ENCODE assay signal across 9 mouse cellular contexts in the genomic region with DNA sequence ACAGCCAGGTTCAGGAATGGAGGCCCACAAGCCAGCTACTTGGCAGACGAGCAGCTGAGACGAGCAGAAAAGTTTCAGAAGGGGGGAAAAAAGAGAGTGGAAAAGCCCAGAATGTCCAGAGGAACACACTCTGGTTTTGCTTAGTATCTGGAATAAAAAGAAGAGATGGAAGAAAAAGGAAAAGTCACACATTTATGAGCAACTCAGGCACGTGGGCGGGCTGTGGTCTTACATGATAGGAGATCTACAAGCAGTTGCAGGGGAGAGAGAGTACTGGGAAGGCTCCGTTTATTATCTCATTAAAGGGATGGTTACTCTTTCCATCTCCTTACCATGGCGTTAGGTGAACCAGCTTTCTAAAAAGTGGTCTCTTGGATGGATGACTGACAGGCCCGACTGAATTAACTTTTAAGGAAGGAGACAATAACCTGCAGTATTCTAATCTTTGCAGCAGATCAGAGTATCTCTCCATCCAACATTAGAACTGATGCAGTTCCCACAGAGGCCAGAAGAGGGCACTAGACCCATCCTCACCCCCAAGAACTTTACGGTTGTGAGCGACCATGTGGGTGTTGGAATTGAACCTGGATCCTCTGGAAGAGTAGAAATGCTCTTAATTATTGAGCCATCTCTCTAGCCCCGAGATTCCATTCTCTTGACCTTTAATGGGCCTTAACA. TPM values are rescaled to one million over a fixed set of nuclear protein-coding genes. Genes with fewer than 3 reads are reported as not detected.
DNase-seq lines count a peak whose midpoint lies in the region; ATAC-seq lines count a peak whose summit lies in the region.
"Had no signal": no experiment of that assay in that cellular context is flagged by ENCODE, and none has a peak within 500 bp of the region (broad histone marks: within the 10 kb centered on the region; RNA-seq: fewer than 3 reads in every experiment).

No protein-coding gene starts in this region.

- no peak for ATAC-seq in heart, embryonic 11.5 days (replicated peaks; ENCODE audit: insufficient number of reproducible peaks, low FRiP score, low TSS enrichment)
- ATAC-seq in neural tube, embryonic 15.5 days (ENCODE audit: low FRiP score): no peak
- ATAC-seq in granulocyte monocyte progenitor cell, adult 5-6 weeks (replicated peaks; ENCODE audit: poor library complexity, severe bottlenecking): peak; percentile 91
- peak; percentile 95 for ATAC-seq in megakaryocyte progenitor cell, adult 5-6 weeks (replicated peaks; ENCODE audit: poor library complexity)

- no peak overlapping the region for H3K4me3 ChIP-seq in heart, embryonic 11.5 days (ENCODE audit: low read depth, low read length)
- H3K4me3 ChIP-seq in neural tube, embryonic 15.5 days (replicated peaks): no peak overlapping the region
- H3K4me3 ChIP-seq: limb, embryonic 13.5 days had no signal

- no peak overlapping the region for H3K9ac ChIP-seq in heart, embryonic 11.5 days (ENCODE audit: low read depth, low read length)
- no peak overlapping the region for H3K9ac ChIP-seq in neural tube, embryonic 15.5 days (replicated peaks)
- H3K9ac ChIP-seq: limb, embryonic 13.5 days had no signal

- 53% methylated on average over 10 of the region's 10 CpGs for WGBS in heart, embryonic 11.5 days (ENCODE audit: insufficient replicate concordance)
- 68% methylated on average over 10 of the region's 10 CpGs for WGBS in neural tube, embryonic 15.5 days

- H3K27me3 ChIP-seq in heart, embryonic 11.5 days (ENCODE audit: control insufficient read depth, insufficient read depth, low read length): no peaks in the 10 kb centered on the region
- no peaks in the 10 kb centered on the region for H3K27me3 ChIP-seq in neural tube, embryonic 15.5 days (replicated peaks)
- H3K27me3 ChIP-seq: limb, embryonic 13.5 days had no signal

- H3K9me3 ChIP-seq in heart, embryonic 11.5 days (replicated peaks; ENCODE audit: control insufficient read depth, low read length): no peaks in the 10 kb centered on the region; the same call in 1 of the 2 replicates
- H3K9me3 ChIP-seq in neural tube, embryonic 15.5 days (replicated peaks): no peaks in the 10 kb centered on the region

- H3K27ac ChIP-seq in heart, embryonic 11.5 days (ENCODE audit: low read depth, low read length): no peak overlapping the region
- H3K27ac ChIP-seq in neural tube, embryonic 15.5 days (replicated peaks): no peak overlapping the region

- no peak overlapping the region for H3K4me2 ChIP-seq in heart, embryonic 11.5 days
- H3K4me2 ChIP-seq in neural tube, embryonic 15.5 days: no peak overlapping the region
- H3K4me2 ChIP-seq: limb, embryonic 13.5 days had no signal

- peak; percentile 24 to 80 for DNase-seq in heart, adult 18-20 months
- peak; percentile 40 for DNase-seq in neural tube, embryonic 10.5 days (ENCODE audit: extremely low spot score, low spot score)
- DNase-seq in adrenal gland, adult 2 months: peak; percentile 57
- DNase-seq in thymus, postnatal 25 days: peak; percentile 69

- no peaks in the 10 kb centered on the region for H3K4me1 ChIP-seq in heart, embryonic 11.5 days (ENCODE audit: control insufficient read depth, insufficient read depth, low read length)
- peaks cover 16% of the 10 kb centered on the region for H3K4me1 ChIP-seq in neural tube, embryonic 15.5 days

- H3K36me3 ChIP-seq in heart, embryonic 11.5 days (ENCODE audit: control insufficient read depth, insufficient read depth, low read length): no peaks in the 10 kb centered on the region
- no peaks in the 10 kb centered on the region for H3K36me3 ChIP-seq in neural tube, embryonic 15.5 days
- H3K36me3 ChIP-seq: limb, embryonic 13.5 days had no signal

RNA-seq across cellular contexts. Expression of gene Zfr, which starts 25.7 kb away (rescaled TPM):
- 10 to 100 TPM; 66.4 to 81.2 TPM for total RNA-seq in heart, adult 18-20 months (2021)
- 113 and 118 TPM in 2 replicates for polyA plus RNA-seq in heart, embryonic 11.5 days (2014; fragmentation: Nextera tagmentation; extraction: Ambion mirVana)
- polyA plus RNA-seq in neural tube, embryonic 15.5 days (2015; fragmentation: Nextera tagmentation; extraction: Ambion mirVana): 162 and 173 TPM in 2 replicates
- total RNA-seq in adrenal gland, adult 2 months (2021): 100 to 1,000 TPM; 152 to 182 TPM
- 172 and 205 TPM in 2 replicates for polyA plus RNA-seq in adrenal gland, adult 2 months (2012; rRNA removed)
- 76.0 and 125 TPM in 2 replicates for total RNA-seq in granulocyte monocyte progenitor cell, adult 5-6 weeks (2014; fragmentation: Nextera tagmentation)
- total RNA-seq in granulocyte monocyte progenitor cell, adult 5-6 weeks (2017): 52.6 and 85.7 TPM in 2 replicates
- 141 and 147 TPM in 2 replicates for total RNA-seq in megakaryocyte progenitor cell, adult 5-6 weeks (2015)
- 49.0 and 63.7 TPM in 2 replicates for total RNA-seq in megakaryocyte progenitor cell, adult 5-6 weeks (2017)

Comparison
In these comparisons a context has a peak if more than half of its experiments do, and no peak if none do; other contexts are left out.
1. ATAC-seq: peak in granulocyte monocyte progenitor cell, adult 5-6 weeks (single experiment) and megakaryocyte progenitor cell, adult 5-6 weeks (single experiment); none in heart, embryonic 11.5 days (single experiment) and neural tube, embryonic 15.5 days (single experiment).
2. Peak in every context shown above with its lines, with median percentiles within 50 percentile points of each other: DNase-seq.